Mouse (Mus musculus) liver, adult 2 months (tissue): Measurements from ENCODE around the gene Khdc4.

Experiments used
- CTCF ChIP-seq: fragments of 200-500 bp; IDR thresholded peaks from 2 replicates; pipeline ENCODE4 v1.5.1; 2011; ENCODE audit warnings: low read depth, low read length, control low read depth
- POLR2A ChIP-seq: fragments of 200-500 bp; IDR thresholded peaks from 2 replicates; pipeline ENCODE4 v1.6.1; 2011; ENCODE audit warnings: low read length, control low read depth; ENCODE audit not compliant: insufficient read depth; ENCODE audit errors: extremely low read depth

- TF ChIP-seq CTCF: no peak
- TF ChIP-seq POLR2A: no peak
Observed at GRCm38 (mm10) chr3:88655619-88656018, 30.0 kb upstream of the Khdc4 start.
